Mouse (Mus musculus): ENCODE measurements at regions not wholly inside any gene's neighbourhood (a gene's known extent, or its start where the extent isn't known, plus 50 kb on each side); places are given as distances from the start of the nearest gene placed in this dataset.

DNA sequence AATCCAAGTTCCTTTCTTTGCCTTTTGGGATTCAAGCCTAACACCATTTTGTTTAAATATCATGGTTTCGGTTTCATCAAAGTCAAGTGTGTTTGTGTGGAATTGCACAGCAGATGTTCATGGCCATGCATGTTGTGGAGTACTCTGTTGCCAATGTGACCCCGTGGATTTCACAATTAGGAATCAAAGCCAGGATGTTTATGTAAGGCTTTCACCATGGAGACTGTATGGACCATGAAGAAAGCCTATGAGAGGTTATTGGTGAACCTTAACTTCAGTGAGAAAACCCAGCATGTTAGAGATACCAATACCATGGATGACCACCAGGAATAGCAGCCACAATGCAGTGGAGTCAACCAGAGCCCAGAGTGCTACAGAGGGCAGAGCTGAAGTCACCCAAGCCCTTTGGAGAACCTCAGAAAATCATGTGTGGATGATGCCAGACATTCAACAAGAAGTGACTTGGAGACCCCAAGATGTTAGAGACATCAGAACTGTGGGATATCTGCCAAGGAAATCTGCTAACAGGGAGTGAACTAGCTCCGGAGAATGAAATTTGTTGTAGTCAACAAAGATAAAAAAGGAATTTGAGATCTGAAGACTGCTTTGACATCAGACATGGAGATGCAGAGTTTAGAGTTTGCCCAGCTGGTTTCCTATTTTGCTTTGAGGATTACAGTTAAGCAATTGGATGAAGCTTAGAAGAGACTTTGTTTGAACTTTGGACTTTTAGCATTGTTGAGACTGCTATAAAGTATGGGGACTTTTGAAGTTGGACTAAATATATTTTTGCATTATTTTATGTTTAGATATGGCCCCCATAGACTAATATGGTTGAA is 615.3 kb downstream of the Tmem182 start:
- DNase-seq, result no peak

GRCm38 (mm10) chr1:41427853-41428252 is 622.5 kb downstream of the Tmem182 start:
- peak; percentile 7 for DNase-seq

DNA sequence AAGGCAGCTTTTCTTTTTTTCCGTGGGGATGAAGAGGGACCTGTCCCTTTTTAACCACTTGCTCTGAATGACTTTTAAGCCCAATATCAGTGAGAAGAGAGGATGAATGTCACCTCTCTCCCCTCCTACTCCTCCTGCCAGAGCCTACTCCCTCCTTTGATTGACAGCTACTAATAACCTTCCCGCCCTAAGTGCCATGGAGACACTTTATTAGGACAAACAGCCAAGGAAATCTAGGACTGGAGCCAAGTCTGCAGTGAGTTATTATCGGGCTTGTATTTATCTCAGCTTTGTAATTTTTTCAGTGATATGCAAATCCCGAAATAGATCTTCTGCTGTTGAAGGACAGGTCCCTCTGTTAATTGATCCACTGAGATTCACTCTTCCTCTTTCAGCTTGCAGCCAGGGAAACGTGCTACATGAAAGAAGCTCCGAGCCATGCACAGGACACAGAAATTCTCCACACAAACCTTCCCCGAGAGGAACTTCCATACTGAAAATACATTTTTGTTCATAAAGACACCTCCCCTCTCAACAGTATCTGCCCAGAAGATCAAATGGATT is 625.8 kb downstream of the Tmem182 start:
- peak; percentile 19 for DNase-seq

- DNase-seq, result no peak
Measured at GRCm38 (mm10) chr1:41435379-41435778, 630.0 kb downstream of the Tmem182 start.

GRCm38 (mm10) chr1:41449972-41450371 is 644.6 kb downstream of the Tmem182 start:
- no peak for DNase-seq
